Mouse (Mus musculus) E14TG2a.4 (cell line): ENCODE measurements around the gene Tfdp2.

ENCODE experiments used
- CTCF ChIP-seq: conservative IDR thresholded peaks from 2 replicates; pipeline ENCODE4 v1.5.1; 2014; ENCODE audit warnings: low read length
- NANOG ChIP-seq: IDR thresholded peaks from 2 replicates; pipeline ENCODE4 v1.6.1; 2014; ENCODE audit warnings: borderline replicate concordance, low read length, mixed read lengths

DNA sequence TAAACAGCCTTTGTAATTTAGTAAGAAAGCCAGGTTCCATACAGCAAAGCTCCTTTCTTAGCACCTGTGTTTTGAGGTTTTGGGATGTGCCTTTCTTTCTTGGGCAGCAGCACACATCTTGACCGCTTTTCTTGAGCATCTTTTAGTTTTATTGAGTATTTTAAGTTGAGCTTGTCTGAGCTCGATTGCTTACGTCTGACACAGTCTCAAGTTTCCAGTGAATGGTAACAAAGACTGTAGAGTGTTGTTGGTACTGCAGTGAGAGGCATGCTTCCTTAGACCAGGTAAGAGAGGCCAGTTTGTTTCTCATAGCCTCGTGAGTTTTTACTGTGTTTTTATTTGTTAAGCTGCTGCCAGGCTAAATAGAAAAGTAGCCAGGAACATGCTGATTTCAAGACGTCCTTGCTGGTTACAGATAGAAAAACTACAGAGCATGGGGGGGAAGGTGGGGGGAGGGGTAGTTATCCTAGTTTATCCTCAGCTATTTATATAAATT lies 63.0 kb downstream of the Tfdp2 start:
- no peak for TF ChIP-seq NANOG
- TF ChIP-seq CTCF = no peak
